Mouse (Mus musculus) layer of hippocampus, adult 9-11 months (tissue): ENCODE data around the gene Agpat1.

ENCODE experiments used
- DNase-seq: peaks from one replicate; pipeline ENCODE4 v3.0.0; 2022

Gene Agpat1

GRCm38 (mm10) chr17:34586796-34587422 lies 17.2 kb upstream of the Agpat1 start:
- peak; percentile 94 for DNase-seq

DNA sequence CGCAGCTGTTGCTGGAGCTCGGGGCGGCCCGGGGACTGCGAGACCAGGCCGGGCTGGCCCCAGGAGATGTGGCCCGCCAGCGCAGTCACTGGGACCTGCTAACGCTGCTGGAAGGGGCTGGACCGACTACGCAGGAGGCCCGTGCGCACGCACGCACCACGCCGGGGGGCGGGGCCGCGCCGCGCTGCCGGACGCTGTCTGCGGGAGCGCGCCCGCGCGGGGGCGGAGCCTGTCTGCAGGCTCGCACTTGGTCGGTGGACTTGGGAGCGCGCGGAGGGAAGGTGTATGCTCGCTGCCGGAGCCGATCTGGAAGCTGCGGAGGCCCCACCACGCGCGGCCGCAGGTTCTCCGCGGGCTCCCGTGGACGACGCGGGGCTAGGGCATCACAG lies 16.6 kb upstream of the Agpat1 start:
- DNase-seq, result peak; percentile 98

GRCm38 (mm10) chr17:34587814-34588213 lies 16.2 kb upstream of the Agpat1 start:
- no peak for DNase-seq

DNA sequence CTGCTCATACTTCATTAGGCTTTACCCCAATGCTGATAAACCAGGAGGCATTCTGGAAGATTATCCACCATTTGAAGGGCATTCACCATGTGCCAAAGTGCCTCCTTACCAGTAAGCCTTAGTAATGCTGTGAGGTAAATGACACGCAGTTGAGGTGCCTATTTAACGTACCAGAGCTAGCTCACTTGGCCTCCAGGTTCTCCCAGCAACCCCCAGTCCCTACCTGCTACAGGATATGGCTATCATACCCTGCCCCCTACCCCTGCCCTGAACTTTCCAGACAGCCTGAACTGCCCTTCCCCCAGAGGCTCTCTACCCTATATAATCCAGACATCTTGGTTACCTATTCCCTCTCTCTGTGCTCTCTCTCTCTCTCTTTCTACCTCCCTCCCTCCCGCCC lies 15.3 kb upstream of the Agpat1 start:
- DNase-seq, result no peak

GRCm38 (mm10) chr17:34589206-34589605 lies 14.9 kb upstream of the Agpat1 start:
- no peak for DNase-seq

- DNase-seq, result no peak
Measured at GRCm38 (mm10) chr17:34589681-34590101, 14.4 kb upstream of the Agpat1 start, which contains the start of gene Gpsm3. Gene Gpsm3 (plus strand): TSS chr17:34589806.

GRCm38 (mm10) chr17:34590154-34590987 lies 13.7 kb upstream of the Agpat1 start:
- DNase-seq, result no peak

GRCm38 (mm10) chr17:34591029-34591993 lies 12.8 kb upstream of the Agpat1 start, which contains the start of gene Pbx2:
Gene Pbx2 (plus strand): TSS chr17:34591266.
- no peak for DNase-seq

GRCm38 (mm10) chr17:34591994-34592375 lies 12.1 kb upstream of the Agpat1 start:
- DNase-seq, result peak; percentile 87

DNA sequence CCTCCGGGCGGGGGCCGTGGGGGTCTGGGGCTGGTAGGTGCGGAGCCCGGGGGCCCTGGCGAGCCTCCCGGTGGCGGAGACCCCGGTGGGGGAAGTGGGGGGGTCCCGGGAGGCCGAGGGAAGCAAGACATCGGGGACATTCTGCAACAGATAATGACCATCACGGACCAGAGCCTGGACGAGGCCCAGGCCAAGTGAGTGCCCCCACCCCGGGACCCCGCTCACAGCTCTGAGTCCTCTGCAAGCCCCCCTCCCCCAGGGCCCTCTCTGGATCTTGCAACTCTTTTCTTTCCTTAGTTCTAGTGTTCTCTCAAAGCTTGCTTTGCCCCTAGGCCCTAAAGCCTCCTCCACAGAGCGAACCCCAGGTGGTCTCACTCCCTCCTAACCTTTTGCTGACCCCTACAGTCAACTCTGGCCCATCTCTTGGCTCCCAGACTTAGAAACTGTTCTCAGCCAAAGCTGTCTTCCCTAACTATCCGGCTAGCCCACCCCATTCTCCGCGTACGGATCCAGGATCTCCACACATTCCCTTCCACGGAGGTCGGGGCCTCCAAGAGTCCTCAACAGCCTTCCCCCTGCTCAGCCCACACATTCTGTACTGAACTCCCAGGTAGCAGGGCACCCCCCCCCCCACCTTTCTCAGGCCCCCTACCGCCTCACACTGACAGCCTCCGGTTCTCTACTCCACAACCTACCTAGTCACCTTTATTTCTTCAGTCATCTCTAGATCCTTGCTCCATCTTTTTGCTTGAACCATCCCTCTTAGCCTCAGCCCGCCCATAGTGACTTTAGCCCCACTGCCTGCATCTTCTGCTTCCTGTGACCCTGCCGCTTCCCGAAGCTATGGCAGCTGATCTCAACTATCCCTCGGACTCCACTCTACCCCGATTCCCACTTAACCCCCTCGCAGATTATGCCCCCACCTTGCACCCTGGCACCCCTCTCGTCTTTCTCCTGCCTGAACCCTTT lies 11.2 kb upstream of the Agpat1 start:
- no peak for DNase-seq

DNA sequence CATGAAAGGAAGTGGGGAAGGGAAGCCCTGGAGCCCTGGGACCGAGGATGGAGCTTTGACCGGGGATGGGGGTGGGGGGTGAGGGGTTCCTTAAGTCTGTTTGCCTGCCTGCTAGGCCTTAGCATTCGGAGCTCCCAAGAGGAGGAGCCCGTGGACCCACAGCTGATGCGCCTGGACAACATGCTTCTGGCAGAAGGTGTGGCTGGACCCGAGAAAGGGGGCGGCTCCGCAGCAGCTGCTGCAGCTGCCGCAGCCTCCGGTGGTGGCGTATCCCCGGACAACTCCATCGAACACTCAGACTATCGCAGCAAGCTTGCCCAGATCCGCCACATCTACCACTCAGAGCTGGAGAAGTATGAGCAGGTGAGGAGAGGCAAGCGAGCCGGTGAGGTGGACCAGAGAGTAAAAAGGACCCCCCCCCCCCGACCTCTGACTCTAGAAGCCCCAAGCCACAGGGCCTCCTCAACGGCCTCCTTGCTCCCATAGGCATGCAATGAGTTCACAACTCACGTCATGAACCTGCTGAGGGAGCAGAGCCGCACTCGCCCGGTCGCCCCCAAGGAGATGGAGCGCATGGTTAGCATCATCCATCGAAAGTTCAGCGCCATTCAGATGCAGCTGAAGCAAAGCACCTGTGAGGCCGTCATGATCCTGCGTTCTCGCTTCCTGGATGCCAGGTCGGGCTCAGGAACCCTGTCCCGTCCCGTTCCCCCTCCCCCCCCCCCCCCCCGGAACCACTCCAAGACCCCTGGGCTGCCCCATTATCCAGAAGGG lies 10.1 kb upstream of the Agpat1 start:
- DNase-seq, result no peak

GRCm38 (mm10) chr17:34596098-34596497 lies 8.0 kb upstream of the Agpat1 start:
- no peak for DNase-seq

DNA sequence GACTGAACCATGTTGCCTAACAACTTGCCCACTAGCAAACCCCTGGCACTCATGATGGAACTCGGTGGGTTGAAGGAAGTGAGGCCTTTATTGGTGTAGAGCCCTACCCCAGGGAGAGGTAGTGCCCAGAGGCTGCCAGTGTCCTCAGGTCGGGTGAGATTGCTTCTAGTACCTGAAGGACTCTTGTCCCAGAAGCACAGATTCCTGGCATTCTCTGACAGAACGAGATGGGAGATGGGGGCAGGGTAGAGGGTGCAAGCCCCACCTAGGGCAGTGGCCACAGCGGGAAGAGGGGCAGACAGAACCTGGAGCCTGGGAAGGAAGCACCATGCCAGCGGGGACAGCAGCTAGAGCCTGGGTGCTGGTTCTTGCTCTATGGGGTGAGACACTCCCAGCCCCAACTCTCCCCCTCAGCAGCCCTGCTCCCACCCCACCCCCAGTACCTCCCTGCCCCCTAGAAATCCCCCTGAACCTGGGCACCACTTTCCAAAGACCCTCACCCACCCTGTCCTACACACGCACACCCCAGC lies 6.4 kb upstream of the Agpat1 start, which contains the start of gene Ager:
TSS of gene Ager (plus strand) at position 297 of the 530 bp plus-strand sequence.
- DNase-seq, result no peak

DNA sequence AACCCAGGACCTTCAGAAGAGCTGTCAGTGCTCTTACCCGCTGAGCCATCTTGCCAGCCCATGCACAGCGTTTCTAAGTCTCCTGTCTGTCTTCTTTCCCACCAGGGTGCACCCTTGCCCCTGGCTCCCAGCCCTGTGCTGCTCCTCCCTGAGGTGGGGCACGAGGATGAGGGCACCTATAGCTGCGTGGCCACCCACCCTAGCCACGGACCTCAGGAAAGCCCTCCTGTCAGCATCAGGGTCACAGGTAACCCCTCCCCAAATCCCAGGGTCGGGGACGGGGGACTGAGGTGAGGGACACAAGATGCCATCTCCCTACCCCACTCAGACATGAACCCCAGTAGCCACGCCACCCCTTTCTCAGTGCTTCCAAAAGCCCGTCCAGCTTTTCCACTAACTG lies 4.2 kb upstream of the Agpat1 start:
- no peak for DNase-seq

DNA sequence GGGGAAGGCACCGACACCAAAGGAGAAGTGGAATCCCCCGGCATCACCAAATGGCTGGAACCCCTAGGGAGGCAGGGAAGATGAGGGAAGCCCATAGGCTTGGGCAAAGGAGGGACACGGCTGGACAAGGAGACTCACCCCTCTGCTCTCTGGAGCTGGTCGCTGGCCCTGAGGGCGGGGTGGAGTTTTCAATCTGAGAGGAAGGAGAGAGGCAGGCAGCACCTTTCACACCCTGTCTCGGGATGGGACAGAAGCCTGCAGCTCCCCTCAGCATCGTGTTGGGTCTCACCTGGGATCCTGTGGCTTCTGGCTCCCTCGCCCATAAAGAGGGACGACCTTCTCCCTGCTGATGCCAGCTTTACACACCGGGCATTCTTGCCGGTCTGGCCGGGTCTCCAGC lies 2.3 kb upstream of the Agpat1 start:
- no peak for DNase-seq

DNA sequence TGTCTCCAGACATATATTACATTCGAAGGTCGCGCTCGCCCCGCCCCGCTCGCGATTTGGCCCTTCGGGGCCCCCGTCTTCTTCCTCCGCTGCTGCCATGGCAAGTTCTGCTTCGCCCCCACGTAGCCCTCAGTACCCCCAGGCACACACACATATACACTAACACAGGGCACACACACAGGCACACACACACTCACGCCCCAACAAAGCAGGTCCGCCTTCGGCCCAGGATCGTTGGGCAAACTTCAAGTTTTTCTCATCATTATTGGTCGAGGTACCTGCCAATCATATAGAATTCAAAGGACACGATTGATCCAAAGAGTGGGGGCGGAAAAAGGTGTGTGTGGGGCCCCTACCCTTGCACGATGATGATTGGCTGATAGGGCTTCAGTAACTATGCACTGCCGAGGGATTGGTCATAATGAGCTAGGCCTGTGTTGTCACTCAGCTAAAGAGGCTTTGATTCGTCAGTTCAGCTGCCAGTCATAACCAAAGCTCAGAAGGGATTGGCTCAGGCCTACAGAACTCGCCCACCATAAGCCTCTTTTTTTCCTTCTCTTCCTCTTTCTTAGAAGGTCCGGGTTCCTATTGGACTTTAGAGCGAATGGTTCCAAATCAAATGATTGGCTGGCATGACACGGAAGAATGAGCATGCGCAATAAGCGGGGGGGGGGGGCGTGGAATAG lies 544 bp upstream of the Agpat1 start, which contains the start of gene Rnf5:
TSS of gene Rnf5 (minus strand) at position 316 of the 686 bp plus-strand sequence.
- DNase-seq, result peak; percentile 100

- no peak for DNase-seq
Measured at GRCm38 (mm10) chr17:34604511-34605237, 612 bp downstream of the Agpat1 start.

- DNase-seq, result peak; percentile 97
Measured at GRCm38 (mm10) chr17:34605609-34606008, 1.5 kb downstream of the Agpat1 start.
